Mouse (Mus musculus) lung, adult 10 weeks (tissue): ENCODE results near the gene Wdr73. TPM values are rescaled to one million over a fixed set of nuclear protein-coding genes. Genes with fewer than 3 reads are reported as not detected.

Experiments used
- polyA plus RNA-seq: library from polyadenylated mRNA; stranded (reverse); fragments of 350-450 nt; fragmentation: Illumina TruSeq; extraction: RNeasy Lipid Tissue Mini Kit (QIAGEN cat#74804); gene quantifications from one replicate; pipeline ENCODE4 v1.2.3, GENCODE M21; 2014; ENCODE audit warnings: low read depth, low replicate concordance; ENCODE audit not compliant: insufficient read depth

The Wdr73 gene
- 12.9 TPM for polyA plus RNA-seq

GRCm38 (mm10) chr7:80900944-80901501, at the start of gene Wdr73:
Wdr73 (minus strand) TSS chr7:80901269.

GRCm38 (mm10) chr7:80947445-80948350, 46.6 kb upstream of the Wdr73 start, which contains the start of gene Sec11a:
Sec11a (minus strand) TSS chr7:80947780.

GRCm38 (mm10) chr7:80904921-80905515, 3.9 kb upstream of the Wdr73 start, which contains the start of gene Nmb:
Nmb (minus strand) TSS chr7:80905076.

GRCm38 (mm10) chr7:80860729-80861274, 40.3 kb downstream of the Wdr73 start, which contains the start of gene Zscan2:
Zscan2 (plus strand) TSS chr7:80860920.

Other genes starting within 250 kb of the Wdr73 start
- 7.8 TPM for gene Crtc3, start 212.4 kb downstream of the Wdr73 start, polyA plus RNA-seq
- gene Iqgap1, start 75.3 kb downstream of the Wdr73 start, polyA plus RNA-seq, result 57.4 TPM
- 3.9 TPM for gene Zscan2, start 40.3 kb downstream of the Wdr73 start, polyA plus RNA-seq
- 6.8 TPM for gene Nmb, start 3.8 kb upstream of the Wdr73 start, polyA plus RNA-seq
- 68.7 TPM for gene Sec11a, start 46.5 kb upstream of the Wdr73 start, polyA plus RNA-seq
- gene Zfp592, start 92.4 kb upstream of the Wdr73 start, polyA plus RNA-seq, result 10.4 TPM
- gene Alpk3, start 156.3 kb upstream of the Wdr73 start, polyA plus RNA-seq, result 0.50 TPM
- not detected for gene Slc28a1, start 213.5 kb upstream of the Wdr73 start, polyA plus RNA-seq